Mouse (Mus musculus) heart, embryonic 15.5 days (tissue): ENCODE results near the gene Pcgf1. TPM values are rescaled to one million over a fixed set of nuclear protein-coding genes. Genes with fewer than 3 reads are reported as not detected.

ENCODE experiments used
- ATAC-seq: fragments of 200-750 bp; cut with Nextera tagmentation; replicated peaks from 2 replicates; pipeline ENCODE4 v1.8.0; 2017; ENCODE audit warnings: low read depth, moderate TSS enrichment; ENCODE audit not compliant: insufficient number of reproducible peaks, insufficient read depth, low FRiP score
- H3K27ac ChIP-seq: fragments of 300-500 bp; sonication (generic); 2 replicates; pipeline ENCODE4 v1.5.1; 2015; ENCODE audit warnings: mild to moderate bottlenecking, inconsistent platforms
- H3K27me3 ChIP-seq: fragments of 300-500 bp; sonication (generic); 2 replicates; pipeline ENCODE4 v1.6.1; 2015; ENCODE audit warnings: inconsistent platforms
- H3K36me3 ChIP-seq: fragments of 300-500 bp; sonication (generic); 2 replicates; pipeline ENCODE4 v1.6.1; 2015; ENCODE audit warnings: mild to moderate bottlenecking, inconsistent platforms
- H3K4me1 ChIP-seq: fragments of 300-500 bp; sonication (generic); replicated peaks from 2 replicates; pipeline ENCODE4 v1.6.1; 2015; ENCODE audit warnings: inconsistent platforms
- H3K4me2 ChIP-seq: fragments of 300-500 bp; sonication (generic); 2 replicates; pipeline ENCODE4 v1.6.1; 2015; ENCODE audit warnings: inconsistent platforms, mild to moderate bottlenecking, moderate library complexity
- H3K4me3 ChIP-seq: fragments of 300-500 bp; sonication (generic); 2 replicates; pipeline ENCODE4 v1.5.1; 2015; ENCODE audit warnings: mild to moderate bottlenecking, inconsistent platforms
- H3K9ac ChIP-seq: fragments of 300-500 bp; sonication (generic); 2 replicates; pipeline ENCODE4 v1.6.1; 2015; ENCODE audit warnings: mild to moderate bottlenecking, inconsistent platforms
- H3K9me3 ChIP-seq: fragments of 300-500 bp; sonication (generic); replicated peaks from 2 replicates; pipeline ENCODE4 v1.6.1; 2016; ENCODE audit warnings: inconsistent platforms
- WGBS: fragments of 180-500 bp; shearing (Covaris S2); methylation state at CpG from one replicate; pipeline ENCODE4 v1.1.7; 2015; ENCODE audit warnings: mixed read lengths; 5-methylcytosine and 5-hydroxymethylcytosine counted together
- polyA plus RNA-seq: library from polyadenylated mRNA; unstranded; fragments of >200 nt; fragmentation: Nextera tagmentation; extraction: Ambion mirVana; gene quantifications from 2 replicates; pipeline ENCODE4 v1.2.1, GENCODE M21; 2015

Pcgf1 gene
- 13.8 and 18.6 TPM in 2 replicates for polyA plus RNA-seq

DNA sequence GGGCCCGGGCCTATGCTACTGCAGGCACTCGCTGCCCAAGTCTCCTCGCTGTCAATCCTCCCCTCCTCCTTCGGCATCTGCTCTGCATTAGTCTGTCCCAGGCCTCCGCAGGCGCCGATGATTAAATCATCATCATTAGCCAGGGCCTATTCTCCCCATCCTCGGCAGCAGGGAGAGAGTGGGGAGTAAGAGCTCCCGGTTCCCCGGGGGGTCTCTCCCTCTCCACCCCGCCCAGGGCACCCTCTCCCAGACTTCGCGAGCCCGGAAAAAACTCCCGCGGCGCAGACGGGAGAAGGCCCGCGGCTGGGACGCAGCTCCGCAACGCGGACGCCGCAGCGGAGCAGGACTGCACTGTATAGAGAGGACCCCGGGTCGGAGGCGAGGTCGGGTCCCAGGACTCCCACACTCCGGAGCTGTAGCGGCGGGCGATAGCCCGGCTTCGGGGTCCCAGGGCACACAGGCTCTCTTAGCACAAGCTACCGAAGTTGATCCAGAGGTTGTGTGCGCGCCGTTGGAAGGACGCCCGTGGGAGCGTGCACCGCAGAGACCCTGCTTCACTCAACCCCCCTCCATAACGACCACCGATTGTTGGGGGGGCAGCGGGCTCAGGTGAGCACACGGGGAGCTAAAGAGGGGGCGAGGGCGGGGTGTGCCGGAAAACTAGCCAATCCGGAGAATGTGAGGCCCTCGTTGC lies at the start of gene Pcgf1:
Gene Pcgf1, plus strand, starts transcription at position 240 of the 694 bp plus-strand sequence.
- H3K9me3 ChIP-seq = no peaks in the 10 kb centered on the region
- H3K27ac ChIP-seq = peak within 1 kb of the TSS; percentile 86
- 1% methylated on average over 54 of the region's 54 CpGs for WGBS
- peak within 1 kb of the TSS; percentile 84 for H3K4me3 ChIP-seq
- peak; percentile 53 for ATAC-seq
- H3K4me2 ChIP-seq = peak within 1 kb of the TSS; percentile 99
- H3K27me3 ChIP-seq = peaks cover 56% of the 10 kb centered on the region
- H3K4me1 ChIP-seq = peaks cover 13% of the 10 kb centered on the region
- peak within 1 kb of the TSS; percentile 83 for H3K9ac ChIP-seq
- H3K36me3 ChIP-seq = peaks cover 14% of the 10 kb centered on the region

DNA sequence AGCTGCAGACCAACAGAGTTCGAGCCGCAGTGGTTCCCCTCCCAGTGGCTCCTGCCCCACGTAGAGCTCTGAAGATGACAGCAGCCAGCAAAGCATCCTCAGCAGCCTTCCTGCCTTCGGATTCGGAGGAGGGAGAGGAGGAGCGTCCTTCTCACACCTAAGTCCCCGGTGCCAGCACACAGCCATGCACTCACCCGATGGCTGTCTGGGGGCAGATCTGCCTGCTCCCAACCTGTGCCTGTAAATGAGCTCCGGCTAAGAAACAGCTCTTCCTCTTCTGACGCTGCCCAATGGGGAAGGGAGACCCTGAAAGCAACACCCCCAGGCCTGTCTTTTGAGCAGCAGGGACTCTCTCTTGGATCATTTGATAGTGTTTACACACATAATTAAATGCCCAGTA lies 47.9 kb upstream of the Pcgf1 start:
- Histone ChIP-seq H3K4me2 (no peak overlapping the region), H3K9ac (no peak overlapping the region), H3K9me3 (no peaks in the 10 kb centered on the region), H3K36me3 (no peaks in the 10 kb centered on the region), H3K4me1 (peaks cover 42% of the 10 kb centered on the region), H3K4me3 (no peak overlapping the region), H3K27ac (no peak overlapping the region), H3K27me3 (peaks cover 35% of the 10 kb centered on the region)
- no peak for ATAC-seq
- 50% methylated on average over 10 of the region's 10 CpGs for WGBS

DNA sequence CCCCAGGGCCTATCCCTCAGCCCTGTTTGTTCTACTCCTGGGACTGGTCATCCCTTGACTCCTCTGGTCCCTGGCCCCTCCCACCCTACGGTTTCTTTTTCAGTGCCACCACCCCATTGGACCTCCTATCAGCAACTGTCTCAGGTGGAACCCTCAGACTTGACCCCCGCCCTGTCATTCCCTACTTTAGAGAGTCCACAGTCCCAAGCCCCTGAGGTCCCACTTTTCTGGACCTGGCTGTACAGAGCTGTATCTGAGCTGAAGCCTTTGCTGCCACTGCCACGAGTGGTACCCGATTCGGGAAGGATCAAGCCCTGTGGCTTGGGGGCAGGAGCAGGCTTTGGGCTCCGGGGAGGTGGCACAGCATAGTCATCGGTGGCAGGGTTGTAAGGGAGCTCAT lies 46.6 kb upstream of the Pcgf1 start:
- no peak overlapping the region for H3K4me3 ChIP-seq
- H3K9me3 ChIP-seq = no peaks in the 10 kb centered on the region
- H3K36me3 ChIP-seq = no peaks in the 10 kb centered on the region
- peaks cover 35% of the 10 kb centered on the region for H3K27me3 ChIP-seq
- H3K27ac ChIP-seq = no peak overlapping the region
- 77% methylated on average over 7 of the region's 7 CpGs for WGBS
- H3K4me2 ChIP-seq = no peak overlapping the region
- peaks cover 45% of the 10 kb centered on the region for H3K4me1 ChIP-seq
- ATAC-seq = no peak
- H3K9ac ChIP-seq = no peak overlapping the region

DNA sequence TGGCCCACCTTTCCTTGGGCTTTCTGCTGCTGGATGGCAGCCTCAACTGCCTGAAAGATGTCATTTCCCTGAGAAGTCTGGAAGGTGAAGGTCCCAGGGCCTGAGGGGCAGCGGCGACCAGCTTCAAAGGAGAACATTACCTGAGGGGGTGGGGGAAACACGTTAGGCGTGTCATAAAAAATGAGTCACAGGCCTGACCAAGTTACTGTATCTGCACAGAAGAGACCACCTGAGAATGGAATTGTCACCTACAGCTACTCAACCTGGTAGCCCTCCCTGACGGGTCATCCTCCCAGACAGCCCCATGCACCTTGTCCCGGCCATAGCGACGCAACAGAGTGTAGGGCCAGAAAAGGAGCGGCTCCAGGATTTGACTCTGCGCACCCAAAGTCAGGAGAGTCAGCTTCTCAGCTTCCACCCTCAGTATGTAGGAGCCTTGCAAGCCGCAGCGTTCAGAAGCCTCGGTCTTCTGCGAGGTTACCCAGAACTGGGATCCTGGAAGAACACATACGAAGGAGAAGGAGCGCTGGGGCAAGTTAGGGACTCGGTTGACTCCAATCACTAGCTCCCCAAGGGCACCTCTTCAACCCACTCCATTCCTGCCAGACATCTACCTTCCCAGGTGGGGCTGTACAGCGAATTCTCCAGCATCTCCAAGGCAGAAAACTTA lies 45.6 kb upstream of the Pcgf1 start:
- Histone ChIP-seq H3K4me3 (peak overlapping the region; percentile 77), H3K27me3 (peaks cover 32% of the 10 kb centered on the region), H3K36me3 (no peaks in the 10 kb centered on the region), H3K27ac (no peak overlapping the region), H3K4me1 (peaks cover 45% of the 10 kb centered on the region), H3K9me3 (no peaks in the 10 kb centered on the region), H3K4me2 (peak overlapping the region; percentile 85), H3K9ac (peak overlapping the region; percentile 68; the same call in 1 of the 2 replicates)
- ATAC-seq = no peak
- 49% methylated on average over 18 of the region's 18 CpGs for WGBS

DNA sequence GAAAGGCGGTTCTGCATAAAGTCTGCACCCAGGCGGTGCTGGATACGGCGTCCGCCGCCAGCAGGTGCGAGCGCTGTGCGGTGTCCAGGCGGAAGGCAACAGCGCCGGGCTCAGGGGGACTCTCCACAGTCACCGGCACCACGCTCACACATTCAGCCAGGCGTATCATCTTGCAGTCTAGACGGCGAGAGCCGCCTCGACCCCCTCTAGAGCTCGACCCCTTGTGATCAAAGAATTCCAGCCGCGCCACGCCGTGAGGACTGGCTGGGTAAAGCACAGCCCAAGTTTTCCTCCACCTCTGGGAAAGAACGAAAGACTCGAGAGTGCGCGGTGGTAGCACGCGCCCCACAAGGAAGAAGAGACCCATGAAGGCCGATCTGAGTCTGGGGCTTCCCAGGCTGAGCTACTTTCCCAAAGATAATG lies 44.9 kb upstream of the Pcgf1 start:
- Histone ChIP-seq H3K27me3 (peaks cover 30% of the 10 kb centered on the region), H3K9ac (peak overlapping the region; percentile 68), H3K9me3 (no peaks in the 10 kb centered on the region), H3K27ac (peak overlapping the region; percentile 83), H3K36me3 (no peaks in the 10 kb centered on the region), H3K4me2 (peak overlapping the region; percentile 85), H3K4me3 (peak overlapping the region; percentile 77), H3K4me1 (peaks cover 43% of the 10 kb centered on the region)
- peak; percentile 50 for ATAC-seq
- WGBS = under 1% methylated on average over 31 of the region's 31 CpGs

DNA sequence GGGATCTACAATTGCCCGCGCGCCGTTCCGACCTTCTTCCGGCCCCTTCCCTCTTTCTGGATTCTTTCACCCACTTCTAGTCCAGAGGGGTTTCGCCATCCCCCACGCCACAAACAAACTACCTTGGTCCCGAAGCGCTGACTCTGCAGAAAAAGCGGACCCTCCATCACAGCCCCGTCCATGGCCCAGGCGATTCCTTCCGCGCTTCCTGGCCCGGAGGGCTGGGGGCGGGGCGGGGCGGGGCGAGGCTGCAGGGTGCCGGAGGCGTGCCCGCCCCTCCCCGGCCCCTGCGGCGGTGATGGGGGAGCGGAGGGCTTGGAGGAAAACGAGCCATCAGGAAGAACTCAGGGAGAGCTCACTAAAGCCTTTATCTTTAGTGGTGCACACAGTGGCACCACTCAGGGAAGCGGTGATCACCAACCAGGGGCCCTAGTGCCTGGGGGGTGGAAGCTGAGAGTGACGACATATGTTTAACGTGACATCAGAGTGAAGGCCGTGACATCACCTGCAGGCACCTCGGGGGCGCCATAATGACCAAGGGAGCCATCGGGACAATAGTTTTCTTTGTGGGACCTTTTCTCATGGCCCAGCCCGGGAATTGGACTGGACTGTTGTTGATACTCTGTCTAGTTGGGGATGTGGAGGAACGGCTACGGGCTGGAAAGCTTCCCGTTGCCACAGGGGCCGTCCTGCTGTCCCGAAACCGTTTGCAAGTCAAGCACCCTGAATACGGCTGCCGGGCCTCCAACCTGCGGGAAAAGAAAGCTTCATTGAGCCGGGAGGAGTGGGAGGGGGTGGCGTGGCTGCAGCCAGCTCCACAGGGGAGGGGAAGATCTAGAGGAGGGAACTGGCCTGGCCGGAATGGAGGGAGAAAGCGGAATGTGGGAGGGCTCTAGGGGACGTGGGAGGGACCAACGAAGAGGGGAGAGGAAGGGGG lies 44.2 kb upstream of the Pcgf1 start, which contains the start of the genes Dok1 and Loxl3:
Gene Dok1, minus strand, starts transcription at position 223 of the 937 bp plus-strand sequence.
Gene Loxl3, plus strand, starts transcription at position 925 of the 937 bp plus-strand sequence.
- peak; percentile 85 for ATAC-seq
- Histone ChIP-seq H3K27ac (peak within 1 kb of the TSS; percentile 83), H3K4me3 (peak within 1 kb of the TSS; percentile 77), H3K4me2 (peak within 1 kb of the TSS; percentile 85), H3K9me3 (no peaks in the 10 kb centered on the region), H3K27me3 (peaks cover 24% of the 10 kb centered on the region), H3K9ac (peak within 1 kb of the TSS; percentile 68), H3K4me1 (peaks cover 41% of the 10 kb centered on the region), H3K36me3 (no peaks in the 10 kb centered on the region)
- 0% methylated on average over 51 of the region's 51 CpGs for WGBS

DNA sequence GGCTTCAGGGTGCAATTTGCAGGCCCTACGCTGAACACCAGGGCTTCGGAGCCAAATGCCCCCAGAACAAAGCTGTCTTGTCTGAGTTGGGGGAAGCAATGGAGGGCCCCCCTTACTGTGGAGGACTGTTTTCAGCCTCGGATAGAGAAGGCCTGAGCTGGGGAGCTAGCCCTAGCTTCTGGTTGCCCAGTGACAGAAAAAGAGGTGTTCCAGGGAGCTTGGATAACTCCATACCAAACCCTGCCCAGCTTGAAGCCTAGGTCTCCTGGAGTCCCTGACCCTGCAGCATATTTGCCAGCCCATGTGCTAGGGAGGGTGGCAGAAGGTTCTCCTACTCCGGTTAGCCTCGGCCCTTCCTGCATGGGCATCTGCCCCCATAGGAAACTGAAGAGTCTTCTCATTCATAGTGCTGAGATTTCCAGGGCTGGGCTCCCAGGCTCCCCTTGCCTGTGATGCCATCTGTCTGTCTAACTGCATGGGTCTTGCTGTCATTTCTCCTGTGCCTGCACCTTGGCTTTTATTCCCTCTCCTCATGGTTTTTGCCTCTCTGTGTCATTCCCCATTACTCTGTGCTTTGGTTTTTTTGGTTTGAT lies 43.1 kb upstream of the Pcgf1 start:
- Histone ChIP-seq H3K9me3 (no peaks in the 10 kb centered on the region), H3K27ac (peak overlapping the region; percentile 83), H3K27me3 (peaks cover 20% of the 10 kb centered on the region), H3K4me1 (peaks cover 44% of the 10 kb centered on the region), H3K36me3 (no peaks in the 10 kb centered on the region), H3K4me2 (peak overlapping the region; percentile 85), H3K9ac (peak overlapping the region; percentile 68; the same call in 1 of the 2 replicates), H3K4me3 (peak overlapping the region; percentile 77)
- 40% methylated on average over 5 of the region's 5 CpGs for WGBS
- no peak for ATAC-seq

DNA sequence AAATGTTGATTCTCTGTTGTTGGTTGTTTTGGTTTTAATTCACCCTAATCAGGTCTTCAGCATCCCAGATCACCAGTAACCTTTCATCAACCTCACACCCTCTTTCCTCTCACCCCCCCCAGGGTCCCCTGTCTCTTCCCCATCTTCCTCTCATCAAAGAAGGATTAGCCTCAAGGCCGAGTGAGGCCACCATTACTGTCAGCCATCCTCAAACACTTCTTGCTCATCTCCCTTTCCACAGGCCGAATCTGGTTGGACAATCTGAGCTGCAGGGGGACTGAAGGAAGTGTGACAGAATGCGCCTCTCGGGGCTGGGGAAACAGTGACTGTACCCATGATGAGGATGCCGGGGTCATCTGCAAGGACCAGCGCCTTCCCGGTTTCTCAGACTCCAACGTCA lies 40.5 kb upstream of the Pcgf1 start:
- Histone ChIP-seq H3K9ac (no peak overlapping the region), H3K27me3 (peaks cover 10% of the 10 kb centered on the region), H3K36me3 (no peaks in the 10 kb centered on the region), H3K9me3 (no peaks in the 10 kb centered on the region), H3K4me1 (peaks cover 29% of the 10 kb centered on the region), H3K4me3 (no peak overlapping the region), H3K4me2 (no peak overlapping the region), H3K27ac (no peak overlapping the region)
- 77% methylated on average over 8 of the region's 8 CpGs for WGBS
- ATAC-seq = no peak

DNA sequence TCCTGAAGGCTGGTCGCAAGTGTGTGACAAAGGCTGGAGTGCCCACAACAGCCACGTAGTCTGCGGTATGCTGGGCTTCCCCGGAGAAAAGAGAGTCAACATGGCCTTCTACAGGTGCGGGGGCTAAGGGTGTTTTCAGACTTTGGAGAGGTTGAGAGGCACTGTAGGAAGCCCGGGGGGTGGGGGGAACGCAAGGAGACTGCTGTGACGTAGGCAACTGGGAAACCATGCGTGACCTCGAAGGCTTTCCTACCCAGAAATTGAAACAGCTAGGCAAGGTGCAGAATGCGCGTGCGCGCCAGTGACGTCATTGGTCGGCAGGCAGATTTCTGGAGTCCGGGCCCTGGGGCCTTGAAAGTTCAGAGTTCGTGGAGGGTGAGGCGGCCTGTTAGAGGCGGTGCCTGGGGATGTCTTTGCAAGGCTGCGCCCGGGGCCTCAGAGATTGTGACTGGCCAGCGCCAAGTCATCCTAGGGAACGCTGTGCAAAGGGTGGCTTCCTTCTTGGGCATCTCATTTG lies 39.1 kb upstream of the Pcgf1 start:
- Histone ChIP-seq H3K4me1 (peaks cover 21% of the 10 kb centered on the region), H3K36me3 (no peaks in the 10 kb centered on the region), H3K27me3 (peaks cover 8% of the 10 kb centered on the region; the same call in 1 of the 2 replicates), H3K9me3 (no peaks in the 10 kb centered on the region), H3K9ac (no peak overlapping the region), H3K27ac (no peak overlapping the region), H3K4me2 (peak overlapping the region; percentile 62), H3K4me3 (peak overlapping the region; percentile 33)
- 15% methylated on average over 24 of the region's 24 CpGs for WGBS
- ATAC-seq = no peak; the same call in 1 of the 2 replicates

DNA sequence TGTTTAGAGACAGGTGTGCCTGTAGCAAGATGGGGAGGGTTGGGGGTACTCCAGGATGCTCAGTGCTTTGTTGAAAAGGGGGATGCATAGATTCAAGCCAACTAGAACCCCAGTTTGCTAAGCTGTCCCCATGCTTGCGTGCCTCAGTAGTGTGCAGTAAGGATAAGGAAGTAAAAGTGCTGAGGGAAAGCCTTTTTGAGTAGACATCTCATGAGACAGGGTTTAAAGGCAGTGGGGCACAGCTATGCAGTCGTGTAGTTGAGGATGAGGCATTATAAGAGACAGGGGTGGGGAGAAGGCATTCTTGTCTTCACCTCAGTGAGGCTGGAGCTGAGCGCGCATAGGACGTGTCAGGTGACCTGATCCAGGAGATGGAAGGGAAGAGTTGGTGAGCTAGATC lies 37.1 kb upstream of the Pcgf1 start:
- H3K27me3 ChIP-seq = 0 out of 2 replicates have a peak, but pooled peaks cover 4% of the 10 kb centered on the region
- H3K27ac ChIP-seq = no peak overlapping the region
- H3K9me3 ChIP-seq = no peaks in the 10 kb centered on the region
- 77% methylated on average over 5 of the region's 5 CpGs for WGBS
- H3K9ac ChIP-seq = no peak overlapping the region
- no peak for ATAC-seq
- H3K4me2 ChIP-seq = no peak overlapping the region
- H3K4me1 ChIP-seq = peaks cover 18% of the 10 kb centered on the region
- H3K36me3 ChIP-seq = no peaks in the 10 kb centered on the region
- no peak overlapping the region for H3K4me3 ChIP-seq
